Mouse (Mus musculus): ENCODE data around the gene Cdkn2d. TPM values are rescaled to one million over a fixed set of nuclear protein-coding genes. Genes with fewer than 3 reads are reported as not detected.
"Not testable (repeated sequence)": the region's sequence is repeated elsewhere in the genome, so short reads cannot be mapped to it uniquely, and the experiment has no call there.

The Cdkn2d gene
- polyA plus RNA-seq, 1 experiment from 2014 or later = 80.4 TPM

- Histone ChIP-seq H3K4me2 (no peak overlapping the region), H3K9ac (no peak overlapping the region), H3K9me3 (no peaks in the 10 kb centered on the region), H3K36me3 (peaks cover 17% of the 10 kb centered on the region), H3K4me3 (no peak overlapping the region), H3K4me1 (peaks cover 59% of the 10 kb centered on the region), H3K27ac (replicated peaks) (peak overlapping the region; percentile 73), H3K27me3 (replicated peaks) (no peaks in the 10 kb centered on the region)
- WGBS = 20% methylated on average over 4 of the region's 5 CpGs
- no peak; the same call in 1 of the 2 replicates for ATAC-seq (ENCODE audit: extremely low read depth, insufficient number of reproducible peaks, low FRiP score, low TSS enrichment)
Observed at GRCm38 (mm10) chr9:21329041-21329440, 37.8 kb upstream of the Cdkn2d start.

GRCm38 (mm10) chr9:21328041-21328440 lies 36.8 kb upstream of the Cdkn2d start:
- ATAC-seq (ENCODE audit: extremely low read depth, insufficient number of reproducible peaks, low FRiP score, low TSS enrichment) = no peak
- Histone ChIP-seq H3K4me1 (peaks cover 51% of the 10 kb centered on the region), H3K9me3 (no peaks in the 10 kb centered on the region), H3K36me3 (peaks cover 13% of the 10 kb centered on the region), H3K9ac (no peak overlapping the region), H3K27ac (replicated peaks) (peak overlapping the region; percentile 73), H3K4me3 (no peak overlapping the region), H3K27me3 (replicated peaks) (no peaks in the 10 kb centered on the region), H3K4me2 (no peak overlapping the region)
- 66% methylated on average over 3 of the region's 3 CpGs for WGBS

GRCm38 (mm10) chr9:21327569-21327968 lies 36.4 kb upstream of the Cdkn2d start:
- WGBS = 76% methylated on average over 3 of the region's 3 CpGs
- H3K36me3 ChIP-seq = peaks cover 13% of the 10 kb centered on the region
- H3K9me3 ChIP-seq = no peaks in the 10 kb centered on the region
- no peaks in the 10 kb centered on the region for H3K27me3 ChIP-seq (replicated peaks)
- H3K4me2 ChIP-seq = no peak overlapping the region
- no peak overlapping the region for H3K4me3 ChIP-seq
- peak overlapping the region; percentile 73; the same call in 1 of the 2 replicates for H3K27ac ChIP-seq (replicated peaks)
- peaks cover 49% of the 10 kb centered on the region for H3K4me1 ChIP-seq
- no peak overlapping the region for H3K9ac ChIP-seq
- no peak for ATAC-seq (ENCODE audit: extremely low read depth, insufficient number of reproducible peaks, low FRiP score, low TSS enrichment)

GRCm38 (mm10) chr9:21324269-21324668 lies 33.1 kb upstream of the Cdkn2d start:
- peaks cover 13% of the 10 kb centered on the region for H3K36me3 ChIP-seq
- H3K9ac ChIP-seq = no peak overlapping the region
- H3K9me3 ChIP-seq = no peaks in the 10 kb centered on the region
- H3K27me3 ChIP-seq (replicated peaks) = no peaks in the 10 kb centered on the region
- H3K27ac ChIP-seq (replicated peaks) = no peak overlapping the region
- no peak overlapping the region for H3K4me3 ChIP-seq
- 68% methylated on average over 11 of the region's 11 CpGs for WGBS
- H3K4me2 ChIP-seq = no peak overlapping the region
- ATAC-seq (ENCODE audit: extremely low read depth, insufficient number of reproducible peaks, low FRiP score, low TSS enrichment) = no peak
- H3K4me1 ChIP-seq = peaks cover 43% of the 10 kb centered on the region

- not testable (repeated sequence) for H3K27ac ChIP-seq (replicated peaks); H3K9ac ChIP-seq; H3K27me3 ChIP-seq (replicated peaks); H3K9me3 ChIP-seq; ATAC-seq (ENCODE audit: extremely low read depth, insufficient number of reproducible peaks, low FRiP score, low TSS enrichment); H3K4me3 ChIP-seq
- H3K4me1 ChIP-seq = peaks cover 32% of the 10 kb centered on the region
- WGBS = 82% methylated on average over 8 of the region's 8 CpGs
- peaks cover 13% of the 10 kb centered on the region for H3K36me3 ChIP-seq
- H3K4me2 ChIP-seq = peak overlapping the region; percentile 94
Observed at GRCm38 (mm10) chr9:21322917-21323297, 31.7 kb upstream of the Cdkn2d start.

- Histone ChIP-seq H3K4me1 (peaks cover 27% of the 10 kb centered on the region), H3K27me3 (replicated peaks) (no peaks in the 10 kb centered on the region), H3K27ac (replicated peaks) (peak overlapping the region; percentile 81), H3K36me3 (peaks cover 13% of the 10 kb centered on the region), H3K4me2 (peak overlapping the region; percentile 94), H3K9me3 (no peaks in the 10 kb centered on the region), H3K9ac (peak overlapping the region; percentile 92), H3K4me3 (peak overlapping the region; percentile 78)
- WGBS = 73% methylated on average over 19 of the region's 19 CpGs
- ATAC-seq (ENCODE audit: extremely low read depth, insufficient number of reproducible peaks, low FRiP score, low TSS enrichment) = no peak
Observed at GRCm38 (mm10) chr9:21322211-21322916, 31.2 kb upstream of the Cdkn2d start.

GRCm38 (mm10) chr9:21321513-21321835 lies 30.3 kb upstream of the Cdkn2d start:
- peak overlapping the region; percentile 94 for H3K4me2 ChIP-seq
- H3K4me1 ChIP-seq = peaks cover 24% of the 10 kb centered on the region
- H3K36me3 ChIP-seq = peaks cover 11% of the 10 kb centered on the region
- peak; percentile 3; the same call in 1 of the 2 replicates for ATAC-seq (ENCODE audit: extremely low read depth, insufficient number of reproducible peaks, low FRiP score, low TSS enrichment)
- WGBS = 2% methylated on average over 6 of the region's 6 CpGs
- no peaks in the 10 kb centered on the region for H3K9me3 ChIP-seq
- peak overlapping the region; percentile 92 for H3K9ac ChIP-seq
- no peaks in the 10 kb centered on the region for H3K27me3 ChIP-seq (replicated peaks)
- H3K27ac ChIP-seq (replicated peaks) = peak overlapping the region; percentile 81
- peak overlapping the region; percentile 78 for H3K4me3 ChIP-seq

- peak within 1 kb of the TSS; percentile 81 for H3K27ac ChIP-seq (replicated peaks)
- H3K4me1 ChIP-seq = peaks cover 24% of the 10 kb centered on the region
- no peaks in the 10 kb centered on the region for H3K9me3 ChIP-seq
- H3K9ac ChIP-seq = peak within 1 kb of the TSS; percentile 92
- peak within 1 kb of the TSS; percentile 94 for H3K4me2 ChIP-seq
- WGBS = under 1% methylated on average over 52 of the region's 52 CpGs
- ATAC-seq (ENCODE audit: extremely low read depth, insufficient number of reproducible peaks, low FRiP score, low TSS enrichment) = peak; percentile 91
- peak within 1 kb of the TSS; percentile 78 for H3K4me3 ChIP-seq
- no peaks in the 10 kb centered on the region for H3K27me3 ChIP-seq (replicated peaks)
- peaks cover 8% of the 10 kb centered on the region for H3K36me3 ChIP-seq
Observed at GRCm38 (mm10) chr9:21320619-21321512, 29.7 kb upstream of the Cdkn2d start, which contains the start of gene Slc44a2. Gene Slc44a2 (plus strand): TSS chr9:21320698.

GRCm38 (mm10) chr9:21320280-21320618 lies 29.0 kb upstream of the Cdkn2d start:
- peaks cover 24% of the 10 kb centered on the region for H3K4me1 ChIP-seq
- H3K36me3 ChIP-seq = peaks cover 6% of the 10 kb centered on the region
- H3K9me3 ChIP-seq = no peaks in the 10 kb centered on the region
- peak overlapping the region; percentile 92 for H3K9ac ChIP-seq
- no peaks in the 10 kb centered on the region for H3K27me3 ChIP-seq (replicated peaks)
- ATAC-seq (ENCODE audit: extremely low read depth, insufficient number of reproducible peaks, low FRiP score, low TSS enrichment) = no peak
- WGBS = 30% methylated on average over 4 of the region's 4 CpGs
- H3K4me2 ChIP-seq = peak overlapping the region; percentile 94
- 0 out of 2 replicates have a peak overlapping the region, but pooled peaks have one; percentile 81 for H3K27ac ChIP-seq (replicated peaks)
- H3K4me3 ChIP-seq = peak overlapping the region; percentile 78

GRCm38 (mm10) chr9:21319503-21319902 lies 28.3 kb upstream of the Cdkn2d start:
- Histone ChIP-seq H3K4me3 (no peak overlapping the region), H3K36me3 (peaks cover under 1% of the 10 kb centered on the region; the same call in 1 of the 2 replicates), H3K4me1 (peaks cover 24% of the 10 kb centered on the region), H3K4me2 (no peak overlapping the region), H3K27ac (replicated peaks) (no peak overlapping the region), H3K9ac (no peak overlapping the region), H3K9me3 (no peaks in the 10 kb centered on the region), H3K27me3 (replicated peaks) (no peaks in the 10 kb centered on the region)
- 92% methylated on average over 4 of the region's 4 CpGs for WGBS
- no peak for ATAC-seq (ENCODE audit: extremely low read depth, insufficient number of reproducible peaks, low FRiP score, low TSS enrichment)

GRCm38 (mm10) chr9:21318792-21319191 lies 27.6 kb upstream of the Cdkn2d start:
- Histone ChIP-seq H3K9me3 (no peaks in the 10 kb centered on the region), H3K4me3 (no peak overlapping the region), H3K4me1 (peaks cover 24% of the 10 kb centered on the region), H3K36me3 (no peaks in the 10 kb centered on the region), H3K27me3 (replicated peaks) (no peaks in the 10 kb centered on the region), H3K27ac (replicated peaks) (no peak overlapping the region), H3K4me2 (no peak overlapping the region), H3K9ac (no peak overlapping the region)
- no peak for ATAC-seq (ENCODE audit: extremely low read depth, insufficient number of reproducible peaks, low FRiP score, low TSS enrichment)
- 85% methylated on average over 6 of the region's 6 CpGs for WGBS
